Mouse (Mus musculus) retina, embryonic 14.5 days (tissue): ENCODE results near the gene Hps4.
"Not testable (repeated sequence)": the region's sequence is repeated elsewhere in the genome, so short reads cannot be mapped to it uniquely, and the experiment has no call there.

Experiments used
- DNase-seq: peaks from one replicate; pipeline ENCODE4 v3.0.0-alpha.2; 2015; ENCODE audit warnings: low spot score

Gene Hps4

GRCm38 (mm10) chr5:112406017-112406416 lies 63.1 kb downstream of the Hps4 start:
- no peak for DNase-seq

GRCm38 (mm10) chr5:112409274-112409673 lies 66.4 kb downstream of the Hps4 start:
- DNase-seq, result no peak

GRCm38 (mm10) chr5:112411072-112411471 lies 68.2 kb downstream of the Hps4 start:
- no peak for DNase-seq

- DNase-seq, result peak; percentile 31
Observed at GRCm38 (mm10) chr5:112411514-112412335, 68.8 kb downstream of the Hps4 start.

GRCm38 (mm10) chr5:112412781-112413180 lies 69.9 kb downstream of the Hps4 start:
- DNase-seq, result not testable (repeated sequence)

- peak; percentile 67 for DNase-seq
Observed at GRCm38 (mm10) chr5:112416673-112417072, 73.8 kb downstream of the Hps4 start.

- no peak for DNase-seq
Observed at GRCm38 (mm10) chr5:112418023-112418422, 75.1 kb downstream of the Hps4 start.

- DNase-seq, result no peak
Observed at GRCm38 (mm10) chr5:112419535-112419934, 76.7 kb downstream of the Hps4 start.

GRCm38 (mm10) chr5:112426635-112427034 lies 83.8 kb downstream of the Hps4 start:
- DNase-seq, result no peak

GRCm38 (mm10) chr5:112427283-112427682 lies 84.4 kb downstream of the Hps4 start:
- peak; percentile 84 for DNase-seq
